ENCODE assay signal across 18 mouse cellular contexts in genomic region chr16:31944698-31945255, GRCm38 (mm10). TPM values are rescaled to one million over a fixed set of nuclear protein-coding genes. Genes with fewer than 3 reads are reported as not detected.
DNase-seq lines count a peak whose midpoint lies in the region; ATAC-seq and TF ChIP-seq lines count a peak whose summit lies in the region.
"Had no signal": no experiment of that assay in that cellular context is flagged by ENCODE, and none has a peak within 500 bp of the region (broad histone marks: within the 10 kb centered on the region; RNA-seq: fewer than 3 reads in every experiment).

No protein-coding gene starts in this region.

- H3K27me3 ChIP-seq in cerebellum, adult 2 months (ENCODE audit: control insufficient read depth, insufficient read depth, low read length), result no peaks in the 10 kb centered on the region
- H3K27me3 ChIP-seq in forebrain, embryonic 13.5 days, result no peaks in the 10 kb centered on the region
- no peaks in the 10 kb centered on the region for H3K27me3 ChIP-seq in forebrain, postnatal 0 days (ENCODE audit: insufficient read depth, low read length)
- no peaks in the 10 kb centered on the region for H3K27me3 ChIP-seq in ES-Bruce4 (ENCODE audit: control insufficient read depth, insufficient read depth, low read length, poor library complexity, severe bottlenecking)
- H3K27me3 ChIP-seq: hindbrain, embryonic 15.5 days; limb, embryonic 12.5 days; liver, embryonic 15.5 days; neural tube, embryonic 12.5 days had no signal

- TF ChIP-seq EP300 in ES-Bruce4 (IDR thresholded peaks at IDR 0.05; ENCODE audit: insufficient read depth, low read depth, low read length), result no peak

- TF ChIP-seq CTCF in cerebellum, adult 2 months (IDR thresholded peaks at IDR 0.05; ENCODE audit: borderline replicate concordance, insufficient read depth, low read depth, low read length), result no peak
- TF ChIP-seq CTCF in forebrain, postnatal 0 days (IDR thresholded peaks at IDR 0.05; ENCODE audit: low read depth), result no peak
- no peak for TF ChIP-seq CTCF in left cerebral cortex, adult 2 months (IDR thresholded peaks at IDR 0.05)
- TF ChIP-seq CTCF in ES-Bruce4 (IDR thresholded peaks at IDR 0.05; ENCODE audit: low read depth, low read length), result no peak

- peak overlapping the region; percentile 10; the same call in 1 of the 2 replicates for H3K9ac ChIP-seq in forebrain, embryonic 13.5 days
- H3K9ac ChIP-seq in forebrain, postnatal 0 days, result no peak overlapping the region
- H3K9ac ChIP-seq in ES-Bruce4 (ENCODE audit: low read depth, poor library complexity, severe bottlenecking), result 0 out of 2 replicates have a peak overlapping the region, but pooled peaks have one; percentile 27
- H3K9ac ChIP-seq: hindbrain, embryonic 15.5 days; limb, embryonic 12.5 days; liver, embryonic 15.5 days; lung, embryonic 14.5 days had no signal

- ATAC-seq in forebrain, embryonic 13.5 days, result no peak
- no peak for ATAC-seq in forebrain, postnatal 0 days

- peak; percentile 31 to 37 for DNase-seq in cerebellum, adult 2 months
- DNase-seq in cerebellum, adult 11 months, result no peak
- no peak for DNase-seq in forebrain, postnatal 0 days
- DNase-seq in left cerebral cortex, adult 2 months (ENCODE audit: extremely low spot score in 1 of 2, low spot score in 2 of 2), result no peak
- DNase-seq in left cerebral cortex, adult 11 months (ENCODE audit: low spot score), result no peak
- DNase-seq in lung, postnatal 25 days (ENCODE audit: low spot score), result no peak

- TF ChIP-seq POLR2A in cerebellum, adult 2 months (IDR thresholded peaks at IDR 0.05; ENCODE audit: borderline replicate concordance, insufficient read depth, low read length), result no peak
- TF ChIP-seq POLR2A in ES-Bruce4 (IDR thresholded peaks at IDR 0.05; ENCODE audit: insufficient read depth, low read length), result no peak

- 23% methylated on average over 12 of the region's 12 CpGs for WGBS in cerebellum, adult 2 months
- WGBS in forebrain, embryonic 13.5 days, result 90% methylated on average over 12 of the region's 12 CpGs
- 81% methylated on average over 12 of the region's 12 CpGs for WGBS in forebrain, postnatal 0 days

- no peak overlapping the region for H3K4me2 ChIP-seq in forebrain, embryonic 13.5 days
- H3K4me2 ChIP-seq in forebrain, postnatal 0 days (ENCODE audit: low read depth), result no peak overlapping the region
- H3K4me2 ChIP-seq: heart, embryonic 11.5 days; hindbrain, embryonic 15.5 days; limb, embryonic 12.5 days; liver, embryonic 15.5 days; lung, embryonic 14.5 days had no signal

- H3K4me1 ChIP-seq in cerebellum, adult 2 months (ENCODE audit: control insufficient read depth, insufficient read depth, low read length), result peaks cover 26% of the 10 kb centered on the region
- H3K4me1 ChIP-seq in forebrain, embryonic 13.5 days, result peaks cover 48% of the 10 kb centered on the region
- peaks cover 16% of the 10 kb centered on the region for H3K4me1 ChIP-seq in forebrain, postnatal 0 days (ENCODE audit: insufficient read depth)
- H3K4me1 ChIP-seq in ES-Bruce4 (ENCODE audit: control insufficient read depth, insufficient read depth, low read length), result peaks cover 2% of the 10 kb centered on the region

- intact Hi-C loops in left cerebral cortex, adult 2 months (cut with DNase I), result loop anchor here (10.0 kb wide), 1 partner anchor 300 kb away; the partner anchor contains the start of genes Fbxo45 and Wdr53

- H3K4me3 ChIP-seq in cerebellum, adult 2 months (replicated peaks; ENCODE audit: insufficient read depth, low read depth, low read length), result no peak overlapping the region
- H3K4me3 ChIP-seq in forebrain, embryonic 13.5 days, result no peak overlapping the region
- H3K4me3 ChIP-seq in forebrain, postnatal 0 days (ENCODE audit: low read depth, low read length), result no peak overlapping the region
- H3K4me3 ChIP-seq in left cerebral cortex, adult 2 months, result no peak overlapping the region
- no peak overlapping the region for H3K4me3 ChIP-seq in ES-Bruce4 (ENCODE audit: low read depth, low read length)
- H3K4me3 ChIP-seq: hindbrain, embryonic 15.5 days; limb, embryonic 12.5 days; liver, embryonic 15.5 days; midbrain, embryonic 10.5 days; myocyte had no signal

- H3K27ac ChIP-seq in cerebellum, adult 2 months (ENCODE audit: insufficient read depth, low read length), result no peak overlapping the region
- H3K27ac ChIP-seq in forebrain, embryonic 13.5 days, result no peak overlapping the region
- no peak overlapping the region for H3K27ac ChIP-seq in forebrain, postnatal 0 days (ENCODE audit: low read depth, low read length)
- peak overlapping the region; percentile 53 for H3K27ac ChIP-seq in left cerebral cortex, adult 2 months
- no peak overlapping the region for H3K27ac ChIP-seq in ES-Bruce4 (ENCODE audit: insufficient read depth, low read length)
- H3K27ac ChIP-seq: hindbrain, embryonic 15.5 days; limb, embryonic 12.5 days; liver, embryonic 15.5 days; midbrain, embryonic 10.5 days; neural tube, embryonic 12.5 days had no signal

- no peaks in the 10 kb centered on the region for H3K9me3 ChIP-seq in forebrain, embryonic 13.5 days (replicated peaks)
- no peaks in the 10 kb centered on the region for H3K9me3 ChIP-seq in forebrain, postnatal 0 days (ENCODE audit: low read length)
- H3K9me3 ChIP-seq in ES-Bruce4 (replicated peaks; ENCODE audit: control insufficient read depth, insufficient read depth, low read length, poor library complexity, severe bottlenecking), result no peaks in the 10 kb centered on the region
- H3K9me3 ChIP-seq: hindbrain, embryonic 15.5 days; limb, embryonic 12.5 days; liver, embryonic 15.5 days; midbrain, embryonic 10.5 days; neural tube, embryonic 12.5 days had no signal

- H3K36me3 ChIP-seq in forebrain, embryonic 13.5 days (ENCODE audit: poor library complexity, severe bottlenecking), result peaks cover 14% of the 10 kb centered on the region; the same call in 1 of the 2 replicates
- peaks cover 6% of the 10 kb centered on the region; the same call in 1 of the 2 replicates for H3K36me3 ChIP-seq in forebrain, postnatal 0 days (ENCODE audit: insufficient read depth)
- no peaks in the 10 kb centered on the region for H3K36me3 ChIP-seq in ES-Bruce4 (ENCODE audit: control insufficient read depth, insufficient read depth, low read length, poor library complexity, severe bottlenecking)
- H3K36me3 ChIP-seq: hindbrain, embryonic 15.5 days; neural tube, embryonic 12.5 days had no signal

RNA-seq across cellular contexts. Expression of gene 0610012G03Rik, which starts 3.5 kb away (rescaled TPM):
- 66.2 and 70.7 TPM in 2 replicates for polyA plus RNA-seq in cerebellum, adult 2 months (2012; rRNA removed)
- polyA plus RNA-seq in forebrain, embryonic 13.5 days (2015; fragmentation: Nextera tagmentation; extraction: Ambion mirVana), result 99.7 and 103 TPM in 2 replicates
- 81.0 and 95.7 TPM in 2 replicates for total RNA-seq in forebrain, postnatal 0 days (2014; rRNA removed)
- 151 and 177 TPM in 2 replicates for polyA plus RNA-seq in forebrain, postnatal 0 days (2015; fragmentation: Nextera tagmentation; extraction: Ambion mirVana)
- 10 to 100 TPM; 40.4 to 45.1 TPM for total RNA-seq in left cerebral cortex, adult 2 months (2021)
- 15.6 and 17.7 TPM in 2 replicates for polyA plus RNA-seq in ES-Bruce4 (2011; ENCODE audit: insufficient read depth, insufficient read length, low read depth, missing spikeins)

RNA-seq across cellular contexts. Expression of gene Ncbp2, which starts 3.5 kb away (rescaled TPM):
- 74.0 and 86.5 TPM in 2 replicates for polyA plus RNA-seq in cerebellum, adult 2 months (2012; rRNA removed)
- polyA plus RNA-seq in forebrain, embryonic 13.5 days (2015; fragmentation: Nextera tagmentation; extraction: Ambion mirVana), result 121 TPM in 2 replicates
- 29.9 and 39.3 TPM in 2 replicates for total RNA-seq in forebrain, postnatal 0 days (2014; rRNA removed)
- 66.3 and 67.1 TPM in 2 replicates for polyA plus RNA-seq in forebrain, postnatal 0 days (2015; fragmentation: Nextera tagmentation; extraction: Ambion mirVana)
- 10 to 100 TPM; 47.3 to 47.4 TPM for total RNA-seq in left cerebral cortex, adult 2 months (2021)
- polyA plus RNA-seq in ES-Bruce4 (2011; ENCODE audit: insufficient read depth, insufficient read length, low read depth, missing spikeins), result 84.8 and 90.2 TPM in 2 replicates

RNA-seq across cellular contexts. Expression of gene Pigz, which starts 11.1 kb away (rescaled TPM):
- 33.1 and 34.2 TPM in 2 replicates for polyA plus RNA-seq in cerebellum, adult 2 months (2012; rRNA removed)
- 1.8 and 2.4 TPM in 2 replicates for polyA plus RNA-seq in forebrain, embryonic 13.5 days (2015; fragmentation: Nextera tagmentation; extraction: Ambion mirVana)
- 1.4 and 4.1 TPM in 2 replicates for total RNA-seq in forebrain, postnatal 0 days (2014; rRNA removed)
- 2.9 TPM in 2 replicates for polyA plus RNA-seq in forebrain, postnatal 0 days (2015; fragmentation: Nextera tagmentation; extraction: Ambion mirVana)
- 10 to 100 TPM; 20.7 to 20.9 TPM for total RNA-seq in left cerebral cortex, adult 2 months (2021)
- not detected in 2 replicates for polyA plus RNA-seq in ES-Bruce4 (2011; ENCODE audit: insufficient read depth, insufficient read length, low read depth, missing spikeins)
- total RNA-seq: adrenal gland, postnatal 25 days; megakaryocyte progenitor cell, adult 5-6 weeks had no signal
- polyA plus RNA-seq: heart, embryonic 11.5 days had no signal

RNA-seq across cellular contexts. Expression of gene Senp5, which starts 58.3 kb away (rescaled TPM):
- 23.5 and 25.0 TPM in 2 replicates for polyA plus RNA-seq in cerebellum, adult 2 months (2012; rRNA removed)
- 17.1 and 19.5 TPM in 2 replicates for polyA plus RNA-seq in forebrain, embryonic 13.5 days (2015; fragmentation: Nextera tagmentation; extraction: Ambion mirVana)
- 27.2 and 29.5 TPM in 2 replicates for total RNA-seq in forebrain, postnatal 0 days (2014; rRNA removed)
- polyA plus RNA-seq in forebrain, postnatal 0 days (2015; fragmentation: Nextera tagmentation; extraction: Ambion mirVana), result 6.9 and 11.0 TPM in 2 replicates
- total RNA-seq in left cerebral cortex, adult 2 months (2021), result 10 to 100 TPM; 46.8 to 48.3 TPM
- polyA plus RNA-seq in ES-Bruce4 (2011; ENCODE audit: insufficient read depth, insufficient read length, low read depth, missing spikeins), result 23.5 and 25.6 TPM in 2 replicates

Comparison
In these comparisons a context has a peak if more than half of its experiments do, and no peak if none do; other contexts are left out.
1. DNase-seq: peak in cerebellum, adult 2 months (2 of 2); none in cerebellum, adult 11 months (single experiment), forebrain, postnatal 0 days (single experiment), left cerebral cortex, adult 2 months (0 of 2), left cerebral cortex, adult 11 months (single experiment) and lung, postnatal 25 days (single experiment).